Comparison of ENCODE assay signal across 16 mouse cellular contexts in genomic region chr7:134121397-134121796, GRCm38 (mm10).
"Had no signal": no experiment of that assay in that cellular context is flagged by ENCODE, and none has a peak within 500 bp of the region (broad histone marks: within the 10 kb centered on the region; RNA-seq: fewer than 3 reads in every experiment).

No protein-coding gene starts in this region.

- H3K27me3 ChIP-seq: limb, embryonic 12.5 days; liver, embryonic 13.5 days; lung, embryonic 15.5 days; midbrain, embryonic 12.5 days; neural tube, embryonic 15.5 days had no signal

- H3K36me3 ChIP-seq: limb, embryonic 12.5 days; liver, embryonic 13.5 days; lung, embryonic 15.5 days; midbrain, embryonic 12.5 days; neural tube, embryonic 15.5 days had no signal

- ATAC-seq: liver, postnatal 0 days had no signal

- H3K4me1 ChIP-seq: liver, embryonic 13.5 days; lung, embryonic 15.5 days; midbrain, embryonic 12.5 days; neural tube, embryonic 15.5 days had no signal

- H3K4me2 ChIP-seq: limb, embryonic 12.5 days; liver, embryonic 13.5 days; lung, embryonic 15.5 days; midbrain, embryonic 12.5 days; neural tube, embryonic 15.5 days had no signal

- H3K9me3 ChIP-seq: limb, embryonic 12.5 days; liver, embryonic 13.5 days; lung, embryonic 15.5 days; midbrain, embryonic 12.5 days; neural tube, embryonic 15.5 days had no signal

- H3K27ac ChIP-seq: limb, embryonic 12.5 days; liver, embryonic 13.5 days; lung, embryonic 15.5 days; midbrain, embryonic 12.5 days; neural tube, embryonic 15.5 days had no signal

- DNase-seq: kidney, postnatal 25 days; layer of hippocampus, adult 9-11 months; layer of hippocampus, postnatal 36 days; liver; liver, embryonic 13.5 days; liver, postnatal 0 days; lung, postnatal 14 days; right cerebral cortex, postnatal 4 days; spleen, adult 18-20 months; thymus, adult 18-20 months; thymus, postnatal 25 days had no signal

- H3K4me3 ChIP-seq: limb, embryonic 12.5 days; liver, embryonic 13.5 days; lung, embryonic 15.5 days; midbrain, embryonic 12.5 days; myocyte; neural tube, embryonic 15.5 days had no signal

- H3K9ac ChIP-seq: limb, embryonic 12.5 days; liver, embryonic 13.5 days; liver, postnatal 0 days; lung, embryonic 15.5 days; midbrain, embryonic 12.5 days; neural tube, embryonic 15.5 days had no signal
